Mouse (Mus musculus) left cerebral cortex, adult 11 months (tissue): ENCODE measurements around the gene Armc5.

Experiments
- DNase-seq: peaks from one replicate; pipeline ENCODE4 v3.0.0; 2022; ENCODE audit warnings: low spot score

Armc5 gene

GRCm38 (mm10) chr7:128288923-128289544 lies 51.9 kb downstream of the Armc5 start:
- no peak for DNase-seq
